Mouse (Mus musculus): Measurements from ENCODE around the gene Cdc14a. TPM values are rescaled to one million over a fixed set of nuclear protein-coding genes. Genes with fewer than 3 reads are reported as not detected.

Cdc14a gene
- polyA plus RNA-seq, 1 experiment from 2014 or later, result 8.8 TPM

- H3K4me3 ChIP-seq (replicated peaks), result no peak overlapping the region
- no peaks in the 10 kb centered on the region for H3K36me3 ChIP-seq
- H3K4me2 ChIP-seq (replicated peaks), result no peak overlapping the region
- 52% methylated on average over 3 of the region's 3 CpGs for WGBS
- no peaks in the 10 kb centered on the region for H3K9me3 ChIP-seq (replicated peaks)
- H3K9ac ChIP-seq, result no peak overlapping the region
- no peaks in the 10 kb centered on the region for H3K27me3 ChIP-seq
- ATAC-seq (ENCODE audit: insufficient number of reproducible peaks, low FRiP score, low TSS enrichment, low read depth), result no peak
- no peak overlapping the region for H3K27ac ChIP-seq (replicated peaks)
- no peaks in the 10 kb centered on the region for H3K4me1 ChIP-seq
Measured at GRCm38 (mm10) chr3:116266360-116266759, 157.5 kb downstream of the Cdc14a start.

GRCm38 (mm10) chr3:116263977-116264376, 159.9 kb downstream of the Cdc14a start:
- ATAC-seq (ENCODE audit: insufficient number of reproducible peaks, low FRiP score, low TSS enrichment, low read depth), result no peak
- Histone ChIP-seq H3K4me2 (replicated peaks) (no peak overlapping the region), H3K27ac (replicated peaks) (no peak overlapping the region), H3K4me3 (replicated peaks) (no peak overlapping the region), H3K27me3 (no peaks in the 10 kb centered on the region), H3K36me3 (no peaks in the 10 kb centered on the region), H3K9me3 (replicated peaks) (no peaks in the 10 kb centered on the region), H3K4me1 (no peaks in the 10 kb centered on the region), H3K9ac (no peak overlapping the region)
- 89% methylated on average over 1 of the region's 1 CpGs for WGBS

DNA sequence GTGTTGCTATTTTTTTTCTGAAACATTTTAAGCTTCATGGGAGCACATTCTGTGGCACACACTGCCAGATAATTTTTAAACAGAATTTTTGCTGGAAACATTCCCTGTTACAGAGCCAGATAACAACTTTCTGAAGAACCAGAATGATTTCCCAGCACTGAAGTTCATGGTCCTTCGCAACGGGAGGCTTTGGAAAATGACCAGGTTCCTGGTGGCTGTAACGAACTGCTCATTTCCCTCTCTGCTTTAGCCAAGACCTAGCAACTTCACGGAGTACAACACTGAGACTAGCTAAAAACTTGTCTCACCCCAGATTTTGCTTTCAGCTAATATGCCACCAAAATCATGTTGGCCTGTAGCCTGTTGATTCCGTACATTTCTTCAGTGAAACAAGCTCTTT, 160.8 kb downstream of the Cdc14a start:
- WGBS, result 80% methylated on average over 5 of the region's 5 CpGs
- H3K27me3 ChIP-seq, result no peaks in the 10 kb centered on the region
- no peak overlapping the region for H3K27ac ChIP-seq (replicated peaks)
- no peaks in the 10 kb centered on the region for H3K4me1 ChIP-seq
- H3K4me2 ChIP-seq (replicated peaks), result no peak overlapping the region
- H3K9me3 ChIP-seq (replicated peaks), result no peaks in the 10 kb centered on the region
- H3K9ac ChIP-seq, result no peak overlapping the region
- no peaks in the 10 kb centered on the region for H3K36me3 ChIP-seq
- H3K4me3 ChIP-seq (replicated peaks), result no peak overlapping the region
- ATAC-seq (ENCODE audit: insufficient number of reproducible peaks, low FRiP score, low TSS enrichment, low read depth), result no peak

- WGBS, result 47% methylated on average over 5 of the region's 5 CpGs
- no peak overlapping the region for H3K4me3 ChIP-seq (replicated peaks)
- no peaks in the 10 kb centered on the region for H3K9me3 ChIP-seq (replicated peaks)
- peaks cover 22% of the 10 kb centered on the region for H3K4me1 ChIP-seq
- peaks cover 43% of the 10 kb centered on the region for H3K27me3 ChIP-seq
- ATAC-seq (ENCODE audit: insufficient number of reproducible peaks, low FRiP score, low TSS enrichment, low read depth), result no peak
- H3K27ac ChIP-seq (replicated peaks), result no peak overlapping the region
- no peak overlapping the region for H3K4me2 ChIP-seq (replicated peaks)
- H3K9ac ChIP-seq, result no peak overlapping the region
- no peaks in the 10 kb centered on the region for H3K36me3 ChIP-seq
Measured at GRCm38 (mm10) chr3:116256104-116256503, 167.7 kb downstream of the Cdc14a start.

DNA sequence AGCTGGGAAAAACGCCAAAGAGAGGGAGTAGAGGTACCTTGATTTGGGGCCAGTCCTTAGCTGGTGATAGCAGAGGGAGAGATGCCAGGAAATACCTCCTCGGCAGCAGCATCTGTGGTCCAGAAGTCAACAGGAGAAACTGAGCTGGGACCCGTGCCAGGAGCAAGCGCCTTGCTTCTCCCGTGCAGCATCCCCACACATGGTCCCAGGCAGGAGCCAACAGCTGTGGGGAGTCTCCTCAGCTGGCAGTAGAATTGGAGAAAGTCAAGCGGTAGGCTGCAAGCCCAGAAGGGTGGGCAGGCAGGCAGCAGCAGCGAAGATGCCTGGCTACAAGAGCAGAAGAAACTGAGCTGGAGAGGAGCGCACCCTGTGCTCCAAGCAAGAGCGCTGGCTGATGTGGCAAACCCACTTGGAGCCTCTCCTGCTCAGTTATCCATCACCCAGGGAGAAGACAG, 170.7 kb downstream of the Cdc14a start, which contains the start of gene Gpr88:
TSS of gene Gpr88 (minus strand) at position 427 of the 455 bp plus-strand sequence.
- Histone ChIP-seq H3K4me1 (peaks cover 22% of the 10 kb centered on the region), H3K27ac (replicated peaks) (no peak within 1 kb of the TSS), H3K9me3 (replicated peaks) (no peaks in the 10 kb centered on the region), H3K36me3 (no peaks in the 10 kb centered on the region), H3K4me2 (replicated peaks) (peak within 1 kb of the TSS; percentile 97), H3K4me3 (replicated peaks) (peak within 1 kb of the TSS; percentile 46), H3K27me3 (peaks cover 55% of the 10 kb centered on the region), H3K9ac (peak within 1 kb of the TSS; percentile 13; the same call in 1 of the 2 replicates)
- 2% methylated on average over 9 of the region's 9 CpGs for WGBS
- peak; percentile 81 for ATAC-seq (ENCODE audit: insufficient number of reproducible peaks, low FRiP score, low TSS enrichment, low read depth)

DNA sequence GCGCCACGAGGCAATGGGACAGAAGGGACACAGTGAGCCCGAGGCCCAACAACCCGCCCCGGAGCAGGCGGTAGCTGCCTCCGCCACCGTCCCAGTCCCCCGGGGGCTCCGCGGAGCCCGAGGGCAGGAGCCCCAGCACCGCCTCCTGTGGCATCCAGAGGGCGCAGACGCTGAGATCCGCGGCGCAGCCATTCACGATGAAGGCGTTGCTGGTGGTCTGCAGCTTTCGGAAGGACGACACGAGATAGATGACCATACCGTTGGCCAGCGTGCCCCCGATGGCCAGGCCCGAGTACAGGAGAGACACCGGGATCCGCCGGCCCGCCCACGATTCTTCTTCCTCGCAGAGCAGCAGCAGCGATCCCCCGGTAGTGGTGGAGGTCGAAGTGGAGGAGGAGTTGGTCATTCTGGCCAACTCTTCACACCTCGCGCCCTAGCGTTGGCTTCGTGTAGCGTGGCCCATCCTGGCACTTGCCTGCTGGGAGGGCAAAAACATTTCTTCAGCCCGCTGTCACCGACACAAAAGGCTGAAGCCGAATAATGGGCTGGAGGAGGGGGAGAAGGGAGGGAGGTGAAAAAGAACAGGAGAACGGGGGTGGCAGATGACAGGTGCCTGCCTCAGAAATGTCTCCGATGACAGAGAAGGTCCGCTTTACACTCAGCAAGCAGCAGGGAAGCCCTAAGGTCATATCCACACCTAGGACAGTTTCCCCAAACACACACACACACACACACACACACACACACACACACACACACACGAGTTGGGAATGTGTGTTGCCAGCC, 171.4 kb downstream of the Cdc14a start:
- no peak; the same call in 1 of the 2 replicates for ATAC-seq (ENCODE audit: insufficient number of reproducible peaks, low FRiP score, low TSS enrichment, low read depth)
- H3K4me1 ChIP-seq, result peaks cover 22% of the 10 kb centered on the region
- H3K27ac ChIP-seq (replicated peaks), result no peak overlapping the region
- H3K4me3 ChIP-seq (replicated peaks), result peak overlapping the region; percentile 46
- peaks cover 55% of the 10 kb centered on the region for H3K27me3 ChIP-seq
- no peaks in the 10 kb centered on the region for H3K9me3 ChIP-seq (replicated peaks)
- WGBS, result under 1% methylated on average over 48 of the region's 48 CpGs
- H3K4me2 ChIP-seq (replicated peaks), result peak overlapping the region; percentile 97
- H3K36me3 ChIP-seq, result no peaks in the 10 kb centered on the region
- H3K9ac ChIP-seq, result peak overlapping the region; percentile 13; the same call in 1 of the 2 replicates

DNA sequence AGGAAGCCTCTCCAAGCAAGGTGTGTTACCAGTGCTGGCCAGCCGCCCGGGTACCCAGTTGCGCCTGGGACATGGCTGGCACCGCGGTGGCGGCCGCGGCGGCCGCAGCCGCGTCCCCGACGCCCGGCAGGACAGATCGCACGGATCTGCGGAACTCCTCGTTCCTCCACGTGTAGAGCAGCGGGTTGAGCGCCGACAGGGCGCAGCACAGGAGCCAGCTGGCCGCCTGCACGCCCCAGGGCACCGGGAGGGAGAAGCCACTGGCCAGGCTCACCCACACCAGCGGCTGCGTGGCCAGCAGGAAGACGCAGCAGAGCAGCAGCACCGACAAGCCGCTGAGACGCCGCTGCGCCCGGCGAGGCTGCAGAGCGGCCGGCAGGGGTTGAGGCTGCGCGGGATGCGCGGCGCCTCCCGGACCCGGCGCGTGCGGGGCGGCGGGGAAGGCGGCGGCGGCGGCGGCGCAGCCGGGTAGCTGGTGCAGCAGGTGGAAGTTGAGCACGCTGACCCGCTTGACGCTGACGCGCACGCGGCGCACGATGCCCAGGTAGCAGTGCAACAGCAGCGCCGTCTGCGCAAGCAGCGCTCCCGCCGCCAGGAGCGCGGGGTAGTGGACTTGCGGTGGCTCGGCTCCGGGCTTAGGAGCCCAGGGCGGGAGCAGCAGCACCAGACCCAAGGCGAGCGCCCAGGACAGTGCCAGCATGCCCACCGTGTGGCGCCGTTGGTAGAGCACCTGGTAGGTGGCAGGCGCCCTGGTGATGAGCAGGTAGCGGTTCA, 172.2 kb downstream of the Cdc14a start:
- ATAC-seq (ENCODE audit: insufficient number of reproducible peaks, low FRiP score, low TSS enrichment, low read depth), result peak; percentile 22; the same call in 1 of the 2 replicates
- Histone ChIP-seq H3K27me3 (peaks cover 55% of the 10 kb centered on the region), H3K4me2 (replicated peaks) (peak overlapping the region; percentile 97), H3K9me3 (replicated peaks) (no peaks in the 10 kb centered on the region), H3K9ac (peak overlapping the region; percentile 23; the same call in 1 of the 2 replicates), H3K4me3 (replicated peaks) (peak overlapping the region; percentile 46), H3K27ac (replicated peaks) (no peak overlapping the region), H3K36me3 (no peaks in the 10 kb centered on the region), H3K4me1 (peaks cover 22% of the 10 kb centered on the region)
- WGBS, result under 1% methylated on average over 84 of the region's 86 CpGs

DNA sequence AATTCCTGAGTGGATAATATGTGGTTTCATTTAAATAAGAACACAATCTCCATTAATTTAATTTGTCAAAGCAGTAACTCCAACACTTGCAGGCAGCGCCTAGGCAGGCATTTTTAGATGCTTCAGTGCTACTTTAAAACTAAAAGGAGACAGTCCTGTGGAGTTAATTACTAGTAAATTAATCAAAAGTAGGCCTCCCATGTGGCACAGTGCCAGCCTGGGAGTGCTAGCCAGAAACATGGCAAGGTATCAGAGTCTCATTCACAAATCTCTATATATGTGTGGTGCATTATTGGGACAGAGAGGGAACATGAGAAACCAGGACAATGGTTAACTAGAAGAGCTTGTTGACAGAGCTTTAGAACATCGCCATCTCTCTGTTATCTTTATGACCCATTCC, 174.8 kb downstream of the Cdc14a start:
- 79% methylated on average over 2 of the region's 2 CpGs for WGBS
- no peak for ATAC-seq (ENCODE audit: insufficient number of reproducible peaks, low FRiP score, low TSS enrichment, low read depth)
- Histone ChIP-seq H3K27me3 (peaks cover 42% of the 10 kb centered on the region), H3K9me3 (replicated peaks) (no peaks in the 10 kb centered on the region), H3K9ac (no peak overlapping the region), H3K4me1 (peaks cover 22% of the 10 kb centered on the region), H3K4me2 (replicated peaks) (no peak overlapping the region), H3K4me3 (replicated peaks) (no peak overlapping the region), H3K27ac (replicated peaks) (no peak overlapping the region), H3K36me3 (no peaks in the 10 kb centered on the region)

DNA sequence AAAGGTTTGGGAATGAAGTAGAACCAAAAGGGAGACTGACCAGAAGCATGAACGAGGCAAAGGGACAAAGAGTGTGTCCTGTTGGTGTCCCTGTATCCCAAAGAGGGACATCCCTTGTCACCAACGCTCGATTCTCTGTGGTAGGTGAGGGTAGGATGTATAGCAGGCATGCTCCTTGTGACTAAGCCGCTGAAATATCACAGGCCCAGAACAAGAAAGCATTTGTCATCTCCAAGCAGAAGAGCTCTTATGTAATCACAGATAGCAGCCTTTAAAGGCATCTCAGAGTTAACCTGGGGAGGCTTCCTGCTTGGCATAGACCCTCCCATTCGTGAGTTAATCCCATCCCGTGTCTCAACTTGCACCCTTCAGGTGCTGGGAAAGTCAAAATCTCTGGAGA, 179.4 kb downstream of the Cdc14a start:
- no peak overlapping the region for H3K4me3 ChIP-seq (replicated peaks)
- H3K9ac ChIP-seq, result no peak overlapping the region
- ATAC-seq (ENCODE audit: insufficient number of reproducible peaks, low FRiP score, low TSS enrichment, low read depth), result no peak
- 0 out of 2 replicates have a peak, but pooled peaks cover 3% of the 10 kb centered on the region for H3K27me3 ChIP-seq
- no peaks in the 10 kb centered on the region for H3K4me1 ChIP-seq
- 53% methylated on average over 6 of the region's 6 CpGs for WGBS
- H3K4me2 ChIP-seq (replicated peaks), result no peak overlapping the region
- H3K9me3 ChIP-seq (replicated peaks), result no peaks in the 10 kb centered on the region
- no peak overlapping the region for H3K27ac ChIP-seq (replicated peaks)
- no peaks in the 10 kb centered on the region for H3K36me3 ChIP-seq

GRCm38 (mm10) chr3:116242685-116243084, 181.1 kb downstream of the Cdc14a start:
- Histone ChIP-seq H3K4me1 (no peaks in the 10 kb centered on the region), H3K4me2 (replicated peaks) (no peak overlapping the region), H3K9ac (no peak overlapping the region), H3K27me3 (0 out of 2 replicates have a peak, but pooled peaks cover 3% of the 10 kb centered on the region), H3K36me3 (no peaks in the 10 kb centered on the region), H3K9me3 (replicated peaks) (no peaks in the 10 kb centered on the region), H3K4me3 (replicated peaks) (no peak overlapping the region), H3K27ac (replicated peaks) (no peak overlapping the region)
- 63% methylated on average over 9 of the region's 9 CpGs for WGBS
- ATAC-seq (ENCODE audit: insufficient number of reproducible peaks, low FRiP score, low TSS enrichment, low read depth), result no peak

GRCm38 (mm10) chr3:116237527-116237926, 186.3 kb downstream of the Cdc14a start:
- H3K4me2 ChIP-seq (replicated peaks), result no peak overlapping the region
- no peaks in the 10 kb centered on the region for H3K9me3 ChIP-seq (replicated peaks)
- no peaks in the 10 kb centered on the region for H3K27me3 ChIP-seq
- ATAC-seq (ENCODE audit: insufficient number of reproducible peaks, low FRiP score, low TSS enrichment, low read depth), result no peak
- H3K9ac ChIP-seq, result no peak overlapping the region
- no peak overlapping the region for H3K27ac ChIP-seq (replicated peaks)
- H3K4me1 ChIP-seq, result no peaks in the 10 kb centered on the region
- WGBS, result 81% methylated on average over 5 of the region's 5 CpGs
- no peaks in the 10 kb centered on the region for H3K36me3 ChIP-seq
- H3K4me3 ChIP-seq (replicated peaks), result no peak overlapping the region

Data from embryonic facial prominence, embryonic 15.5 days (tissue).